Mouse (Mus musculus): ENCODE results near the gene Itgb8. TPM values are rescaled to one million over a fixed set of nuclear protein-coding genes. Genes with fewer than 3 reads are reported as not detected.
A peak's percentile ranks its signal among the peaks of the same experiment; 100 is the strongest.

Itgb8 gene
- 12.3 and 12.9 TPM in 2 replicates for polyA plus RNA-seq (2012; rRNA removed)

- peak within 1 kb of the TSS; percentile 92 for H3K27ac ChIP-seq (ENCODE audit: insufficient read depth, low read length)
- peaks cover 4% of the 10 kb centered on the region; the same call in 1 of the 2 replicates for H3K4me1 ChIP-seq (ENCODE audit: control insufficient read depth, insufficient read depth, low read length)
- peak within 1 kb of the TSS; percentile 87 for H3K4me3 ChIP-seq (ENCODE audit: insufficient read depth, low read length)
- TF ChIP-seq POLR2A (IDR thresholded peaks at IDR 0.05; ENCODE audit: extremely low read depth, insufficient read depth, low read length) (peak; percentile 69), CTCF (IDR thresholded peaks at IDR 0.05; ENCODE audit: extremely low read depth, insufficient read depth, low read length) (no peak)
Measured at GRCm38 (mm10) chr12:119238696-119239415, at the start of gene Itgb8. Gene Itgb8, minus strand, starts transcription at chr12:119238802.

GRCm38 (mm10) chr12:119276282-119276681 lies 37.7 kb upstream of the Itgb8 start:
- H3K4me3 ChIP-seq (ENCODE audit: insufficient read depth, low read length), result no peak overlapping the region
- no peak overlapping the region for H3K27ac ChIP-seq (ENCODE audit: insufficient read depth, low read length)
- no peaks in the 10 kb centered on the region for H3K4me1 ChIP-seq (ENCODE audit: control insufficient read depth, insufficient read depth, low read length)
- TF ChIP-seq CTCF (IDR thresholded peaks at IDR 0.05; ENCODE audit: extremely low read depth, insufficient read depth, low read length) (no peak), POLR2A (IDR thresholded peaks at IDR 0.05; ENCODE audit: extremely low read depth, insufficient read depth, low read length) (no peak)

GRCm38 (mm10) chr12:119273605-119274004 lies 35.0 kb upstream of the Itgb8 start:
- H3K27ac ChIP-seq (ENCODE audit: insufficient read depth, low read length), result no peak overlapping the region
- TF ChIP-seq CTCF (IDR thresholded peaks at IDR 0.05; ENCODE audit: extremely low read depth, insufficient read depth, low read length) (no peak), POLR2A (IDR thresholded peaks at IDR 0.05; ENCODE audit: extremely low read depth, insufficient read depth, low read length) (no peak)
- no peaks in the 10 kb centered on the region for H3K4me1 ChIP-seq (ENCODE audit: control insufficient read depth, insufficient read depth, low read length)
- H3K4me3 ChIP-seq (ENCODE audit: insufficient read depth, low read length), result no peak overlapping the region

GRCm38 (mm10) chr12:119271964-119272363 lies 33.4 kb upstream of the Itgb8 start:
- TF ChIP-seq CTCF (IDR thresholded peaks at IDR 0.05; ENCODE audit: extremely low read depth, insufficient read depth, low read length) (0 out of 2 replicates have a peak, but pooled peaks have one; percentile 13), POLR2A (IDR thresholded peaks at IDR 0.05; ENCODE audit: extremely low read depth, insufficient read depth, low read length) (no peak)
- Histone ChIP-seq H3K27ac (ENCODE audit: insufficient read depth, low read length) (no peak overlapping the region), H3K4me1 (ENCODE audit: control insufficient read depth, insufficient read depth, low read length) (no peaks in the 10 kb centered on the region), H3K4me3 (ENCODE audit: insufficient read depth, low read length) (no peak overlapping the region)

- no peak overlapping the region for H3K27ac ChIP-seq (ENCODE audit: insufficient read depth, low read length)
- H3K4me1 ChIP-seq (ENCODE audit: control insufficient read depth, insufficient read depth, low read length), result no peaks in the 10 kb centered on the region
- TF ChIP-seq POLR2A (IDR thresholded peaks at IDR 0.05; ENCODE audit: extremely low read depth, insufficient read depth, low read length) (no peak), CTCF (IDR thresholded peaks at IDR 0.05; ENCODE audit: extremely low read depth, insufficient read depth, low read length) (no peak)
- no peak overlapping the region for H3K4me3 ChIP-seq (ENCODE audit: insufficient read depth, low read length)
Measured at GRCm38 (mm10) chr12:119270036-119270435, 31.4 kb upstream of the Itgb8 start.

- H3K4me3 ChIP-seq (ENCODE audit: insufficient read depth, low read length), result no peak overlapping the region
- no peak for TF ChIP-seq CTCF (IDR thresholded peaks at IDR 0.05; ENCODE audit: extremely low read depth, insufficient read depth, low read length)
- TF ChIP-seq POLR2A (IDR thresholded peaks at IDR 0.05; ENCODE audit: extremely low read depth, insufficient read depth, low read length), result no peak
- H3K27ac ChIP-seq (ENCODE audit: insufficient read depth, low read length), result no peak overlapping the region
- no peaks in the 10 kb centered on the region for H3K4me1 ChIP-seq (ENCODE audit: control insufficient read depth, insufficient read depth, low read length)
Measured at GRCm38 (mm10) chr12:119268723-119269122, 30.1 kb upstream of the Itgb8 start.

GRCm38 (mm10) chr12:119264506-119264905 lies 25.9 kb upstream of the Itgb8 start:
- Histone ChIP-seq H3K27ac (ENCODE audit: insufficient read depth, low read length) (no peak overlapping the region), H3K4me3 (ENCODE audit: insufficient read depth, low read length) (no peak overlapping the region), H3K4me1 (ENCODE audit: control insufficient read depth, insufficient read depth, low read length) (no peaks in the 10 kb centered on the region)
- TF ChIP-seq POLR2A (IDR thresholded peaks at IDR 0.05; ENCODE audit: extremely low read depth, insufficient read depth, low read length), result no peak
- no peak for TF ChIP-seq CTCF (IDR thresholded peaks at IDR 0.05; ENCODE audit: extremely low read depth, insufficient read depth, low read length)

GRCm38 (mm10) chr12:119248581-119248980 lies 10.0 kb upstream of the Itgb8 start:
- Histone ChIP-seq H3K4me1 (ENCODE audit: control insufficient read depth, insufficient read depth, low read length) (no peaks in the 10 kb centered on the region), H3K4me3 (ENCODE audit: insufficient read depth, low read length) (no peak overlapping the region), H3K27ac (ENCODE audit: insufficient read depth, low read length) (no peak overlapping the region)
- TF ChIP-seq POLR2A (IDR thresholded peaks at IDR 0.05; ENCODE audit: extremely low read depth, insufficient read depth, low read length) (no peak), CTCF (IDR thresholded peaks at IDR 0.05; ENCODE audit: extremely low read depth, insufficient read depth, low read length) (no peak)

GRCm38 (mm10) chr12:119241071-119241470 lies 2.5 kb upstream of the Itgb8 start:
- Histone ChIP-seq H3K4me1 (ENCODE audit: control insufficient read depth, insufficient read depth, low read length) (peaks cover 2% of the 10 kb centered on the region; the same call in 1 of the 2 replicates), H3K27ac (ENCODE audit: insufficient read depth, low read length) (no peak overlapping the region), H3K4me3 (ENCODE audit: insufficient read depth, low read length) (no peak overlapping the region)
- TF ChIP-seq CTCF (IDR thresholded peaks at IDR 0.05; ENCODE audit: extremely low read depth, insufficient read depth, low read length) (no peak), POLR2A (IDR thresholded peaks at IDR 0.05; ENCODE audit: extremely low read depth, insufficient read depth, low read length) (no peak)
